Comparison of ENCODE assay signal across 9 mouse cellular contexts in genomic region chr1:53773994-53774393, GRCm38 (mm10). TPM values are rescaled to one million over a fixed set of nuclear protein-coding genes. Genes with fewer than 3 reads are reported as not detected.
DNase-seq lines count a peak whose midpoint lies in the region; ATAC-seq and TF ChIP-seq lines count a peak whose summit lies in the region.
"Had no signal": no experiment of that assay in that cellular context is flagged by ENCODE, and none has a peak within 500 bp of the region (broad histone marks: within the 10 kb centered on the region; RNA-seq: fewer than 3 reads in every experiment).

No protein-coding gene starts in this region.

- H3K27ac ChIP-seq in left cerebral cortex, adult 2 months, result no peak overlapping the region
- H3K27ac ChIP-seq in forebrain, embryonic 12.5 days, result no peak overlapping the region

- no peak for ATAC-seq in forebrain, embryonic 12.5 days (ENCODE audit: low FRiP score)

- H3K4me2 ChIP-seq in forebrain, embryonic 12.5 days, result no peak overlapping the region

- DNase-seq in 416B (ENCODE audit: low read depth), result peak; percentile 96
- DNase-seq in CD4-positive, CD25-positive, alpha-beta regulatory T cell, adult 2 months (ENCODE audit: low read depth, low spot score), result peak; percentile 92
- DNase-seq in heart, postnatal 10 days, result peak; percentile 40 to 55
- DNase-seq in monocyte, adult 2 months (ENCODE audit: low read depth in 1 of 2, low spot score in 2 of 2), result peak; percentile 67 to 80
- DNase-seq in urinary bladder, adult 2 months (ENCODE audit: low spot score), result no peak
- no peak for DNase-seq in left cerebral cortex, adult 2 months (ENCODE audit: extremely low spot score in 1 of 2, low spot score in 2 of 2)
- no peak for DNase-seq in gastrocnemius, postnatal 36 days
- DNase-seq: cerebellum, postnatal 14 days had no signal

- no peaks in the 10 kb centered on the region for H3K4me1 ChIP-seq in forebrain, embryonic 12.5 days

- no peak overlapping the region for H3K9ac ChIP-seq in forebrain, embryonic 12.5 days

- no peak for TF ChIP-seq CTCF in left cerebral cortex, adult 2 months (IDR thresholded peaks at IDR 0.05)

- WGBS in forebrain, embryonic 12.5 days, result 43% methylated on average over 6 of the region's 6 CpGs

- H3K9me3 ChIP-seq in forebrain, embryonic 12.5 days, result no peaks in the 10 kb centered on the region

- H3K4me3 ChIP-seq in left cerebral cortex, adult 2 months, result no peak overlapping the region
- H3K4me3 ChIP-seq in forebrain, embryonic 12.5 days (replicated peaks), result no peak overlapping the region

- intact Hi-C loops in heart, postnatal 10 days (cut with DNase I), result no loop called here
- intact Hi-C loops in left cerebral cortex, adult 2 months (cut with DNase I), result no loop called here
- intact Hi-C loops in gastrocnemius, postnatal 36 days (cut with DNase I), result no loop called here

- no peaks in the 10 kb centered on the region for H3K36me3 ChIP-seq in forebrain, embryonic 12.5 days (replicated peaks)

- H3K27me3 ChIP-seq in forebrain, embryonic 12.5 days, result no peaks in the 10 kb centered on the region

RNA-seq across cellular contexts. Expression of gene Stk17b, which starts 11.0 kb away (rescaled TPM):
- total RNA-seq in heart, postnatal 10 days (2021), result 10 to 100 TPM; 14.7 to 17.4 TPM
- polyA plus RNA-seq in urinary bladder, adult 2 months (2012; rRNA removed), result 21.6 and 21.8 TPM in 2 replicates
- 1 to 10 TPM; 5.3 to 7.6 TPM for total RNA-seq in left cerebral cortex, adult 2 months (2021)
- 11.1 and 12.3 TPM in 2 replicates for polyA plus RNA-seq in forebrain, embryonic 12.5 days (2016; fragmentation: Nextera tagmentation; extraction: Ambion mirVana)
- total RNA-seq in gastrocnemius, postnatal 36 days (2021), result 1 to 10 TPM; 5.7 to 7.6 TPM

Comparison
In these comparisons a context has a peak if more than half of its experiments do, and no peak if none do; other contexts are left out.
1. DNase-seq: peak in 416B (single experiment), CD4-positive, CD25-positive, alpha-beta regulatory T cell, adult 2 months (single experiment), heart, postnatal 10 days (2 of 2) and monocyte, adult 2 months (2 of 2); none in urinary bladder, adult 2 months (single experiment), left cerebral cortex, adult 2 months (0 of 2) and gastrocnemius, postnatal 36 days (0 of 2).